Mouse (Mus musculus) cerebellum, postnatal 4 days (tissue): ENCODE measurements around the gene Lamtor3.
A peak's percentile ranks its signal among the peaks of the same experiment; 100 is the strongest.
"Not testable (repeated sequence)": the region's sequence is repeated elsewhere in the genome, so short reads cannot be mapped to it uniquely, and the experiment has no call there.

Experiments used
- DNase-seq, 2 experiments: peaks; one replicate each; pipeline ENCODE4 v3.0.0; 2022; ENCODE audit warnings: low spot score in 2 of 2, mixed read lengths in 1 of 2

The Lamtor3 gene

DNA sequence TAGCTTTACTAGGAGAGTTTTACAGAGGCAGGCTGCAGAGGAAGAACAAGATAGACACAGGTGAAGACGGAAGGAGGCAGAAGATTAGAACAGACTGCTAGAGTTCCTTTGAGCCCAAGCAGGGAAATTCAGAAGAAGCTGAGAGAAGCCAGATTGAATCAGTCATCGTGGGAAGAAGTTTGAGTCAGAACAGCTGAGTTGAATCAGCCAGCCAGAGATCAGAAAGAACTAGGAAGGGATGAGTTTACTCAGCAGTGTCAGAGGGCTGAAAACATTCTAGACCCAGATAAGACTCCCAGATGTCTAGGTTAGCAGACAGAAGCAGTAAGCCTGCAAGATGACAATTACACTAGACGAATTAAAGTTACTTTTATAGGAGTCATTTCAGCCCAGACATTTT is 15.7 kb downstream of the Lamtor3 start:
- DNase-seq, result no peak

DNA sequence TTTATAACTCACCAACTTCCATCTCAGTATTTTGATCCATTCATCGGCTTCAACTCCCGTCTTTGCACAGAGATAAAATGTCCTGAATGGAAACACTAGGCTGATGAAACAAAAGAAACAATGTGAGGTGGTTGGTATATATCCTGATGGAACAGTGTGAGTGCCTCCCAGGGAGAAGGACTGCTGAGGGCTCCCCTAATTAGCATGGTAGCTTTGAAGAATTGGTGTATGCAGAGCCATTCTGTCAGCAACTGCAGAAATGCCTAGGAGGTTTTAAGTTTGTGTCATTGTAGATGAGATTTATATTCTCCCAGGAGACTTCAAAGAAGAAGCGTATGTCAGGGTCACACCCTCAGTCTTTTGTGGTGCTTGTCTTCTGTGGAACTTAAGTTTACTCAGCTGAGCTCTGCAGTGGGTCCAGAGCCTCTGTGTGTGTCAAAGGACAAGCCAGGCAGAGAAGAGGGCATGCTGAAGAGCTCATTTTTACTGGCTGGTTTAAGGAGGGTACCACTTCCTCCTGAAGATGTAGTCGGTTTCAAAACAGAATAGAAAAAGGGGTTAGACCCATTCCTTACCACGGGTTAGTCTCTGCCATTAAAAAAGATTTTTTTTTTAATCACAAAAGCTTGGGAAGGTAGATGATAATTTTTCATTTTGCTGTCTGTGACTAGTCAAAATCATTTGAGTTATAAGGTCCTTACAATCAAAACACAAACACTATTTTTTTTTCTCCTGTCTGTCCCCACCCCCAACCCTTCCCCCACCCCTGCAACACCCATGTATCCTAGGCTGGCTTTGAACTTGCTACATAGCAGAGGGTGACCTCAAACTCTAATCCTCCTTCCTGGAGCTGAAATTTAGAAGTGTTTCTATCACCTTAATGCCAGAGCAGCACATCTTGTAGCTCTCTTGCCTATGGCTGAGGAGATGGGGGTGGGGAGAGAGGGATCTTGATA is 17.5 kb downstream of the Lamtor3 start:
- no peak for DNase-seq

DNA sequence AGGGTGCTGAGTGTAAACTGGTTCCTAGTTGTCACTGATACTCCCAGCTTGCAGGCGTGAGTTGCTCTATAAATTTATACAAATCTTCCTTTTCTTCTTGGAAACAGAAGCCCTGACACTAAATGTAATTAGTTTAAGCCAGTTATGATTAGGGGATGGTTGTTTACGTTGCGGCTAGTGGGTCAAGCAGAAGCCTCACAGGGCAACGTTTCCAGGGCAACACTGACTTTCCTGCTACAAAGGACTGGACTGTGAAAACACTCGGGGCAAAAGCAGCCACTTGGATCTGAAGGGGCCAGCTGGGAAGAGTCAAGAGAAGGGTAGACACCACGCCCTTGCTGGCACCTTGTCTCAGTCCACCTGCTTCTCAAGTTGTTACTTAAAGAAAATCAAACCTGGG is 18.2 kb downstream of the Lamtor3 start:
- no peak for DNase-seq

DNA sequence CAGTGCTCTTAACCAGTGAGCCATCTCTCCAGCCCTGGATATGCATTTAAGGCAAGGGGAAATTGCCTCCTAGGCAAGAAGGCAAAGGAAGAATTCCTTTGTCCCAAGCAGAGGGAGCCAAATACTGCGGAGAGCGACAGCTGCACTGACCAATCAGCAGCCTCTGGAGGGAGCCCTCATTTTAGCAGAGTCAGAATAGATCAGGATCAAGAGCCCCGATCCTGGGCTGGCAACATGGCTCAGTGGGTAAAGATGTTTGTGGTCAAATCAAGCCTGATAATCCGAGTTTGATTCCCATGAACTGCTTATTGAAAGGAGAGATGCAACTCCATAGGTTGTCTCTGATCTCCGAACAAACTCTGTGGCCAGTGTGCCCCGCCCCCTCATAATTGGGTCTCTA is 20.3 kb downstream of the Lamtor3 start:
- DNase-seq, result peak in 1 of 2 experiments; percentile 47

DNA sequence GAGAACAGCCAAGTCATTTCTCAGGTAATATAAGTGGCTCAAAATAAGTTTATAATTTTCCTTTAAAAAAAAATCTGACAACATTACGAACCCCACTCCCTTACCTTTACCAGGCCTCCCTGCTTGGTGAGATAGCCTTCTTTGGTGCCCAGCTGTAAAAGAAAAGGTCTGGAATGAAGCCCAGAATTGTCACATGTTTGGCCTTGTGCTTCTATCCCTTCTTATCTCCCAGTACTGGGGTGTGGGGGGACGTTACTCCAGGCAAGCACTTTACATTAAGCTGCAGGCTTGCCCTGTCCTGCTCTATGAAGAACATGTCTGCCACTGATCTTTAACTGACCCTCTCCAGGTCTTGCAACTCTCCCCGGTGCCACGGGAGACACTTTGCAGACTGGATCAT is 22.5 kb downstream of the Lamtor3 start:
- no peak for DNase-seq

DNA sequence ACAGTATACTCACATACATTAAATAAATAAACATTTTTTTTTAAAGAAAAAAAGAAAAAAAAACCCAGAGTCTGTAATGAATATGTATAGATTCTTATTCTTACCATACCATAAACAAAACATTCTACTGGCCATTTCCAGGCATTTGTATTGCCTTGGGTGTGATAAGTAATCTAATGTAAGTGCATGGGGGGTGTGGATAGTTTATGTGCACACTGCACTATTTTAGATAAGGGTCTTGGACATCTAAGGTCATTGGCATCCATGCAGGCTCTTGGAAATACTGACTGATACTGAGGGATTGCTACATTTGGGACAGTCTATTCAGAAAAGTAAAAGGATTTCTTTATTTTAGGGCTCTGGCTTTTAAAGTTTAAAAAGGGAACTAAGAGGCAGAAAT is 23.2 kb downstream of the Lamtor3 start:
- no peak for DNase-seq

DNA sequence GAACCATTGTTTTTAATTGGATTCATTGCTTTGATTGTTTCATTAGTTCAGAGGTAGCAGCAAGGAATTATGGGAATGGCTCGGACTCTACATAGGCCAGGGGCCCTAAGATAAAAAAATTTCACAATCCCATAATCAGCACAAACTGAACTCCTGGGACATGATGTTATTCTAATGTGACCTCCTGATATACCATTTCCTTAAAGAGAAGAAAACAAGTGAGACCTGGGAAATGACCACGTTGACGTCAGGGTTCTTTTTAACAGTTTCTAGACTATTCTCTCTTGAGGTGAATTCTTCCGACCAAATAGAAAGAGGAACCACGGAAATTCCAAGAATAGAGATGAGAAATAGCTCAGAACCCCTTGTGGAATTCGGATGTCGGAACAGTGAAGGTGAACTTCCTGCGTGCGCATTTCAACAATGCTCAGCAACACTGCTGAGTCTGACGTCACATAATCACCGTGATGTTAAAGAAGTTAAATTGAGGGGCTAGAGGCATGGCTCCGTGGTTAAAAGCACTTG is 23.9 kb downstream of the Lamtor3 start:
- no peak for DNase-seq

DNA sequence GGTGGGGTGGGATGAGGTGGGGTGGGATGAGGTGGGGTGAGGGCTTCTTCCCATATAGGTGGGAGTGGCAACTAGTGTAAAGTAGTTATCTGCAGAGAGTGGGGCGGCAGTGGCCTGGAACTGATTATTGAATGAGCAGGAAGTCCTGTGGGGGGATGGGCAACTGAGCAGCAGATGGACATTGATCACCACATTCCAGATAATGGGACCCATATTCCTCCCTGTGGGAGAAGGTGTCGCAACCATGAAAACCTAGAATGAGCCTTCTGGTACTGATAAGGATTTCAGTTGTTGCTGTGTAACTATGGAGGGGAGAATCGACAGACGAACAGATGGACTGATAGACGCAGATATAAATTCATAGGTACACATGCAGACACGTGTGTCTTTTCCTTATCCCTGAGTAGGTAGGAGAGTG is 25.4 kb downstream of the Lamtor3 start:
- DNase-seq, result no peak

DNA sequence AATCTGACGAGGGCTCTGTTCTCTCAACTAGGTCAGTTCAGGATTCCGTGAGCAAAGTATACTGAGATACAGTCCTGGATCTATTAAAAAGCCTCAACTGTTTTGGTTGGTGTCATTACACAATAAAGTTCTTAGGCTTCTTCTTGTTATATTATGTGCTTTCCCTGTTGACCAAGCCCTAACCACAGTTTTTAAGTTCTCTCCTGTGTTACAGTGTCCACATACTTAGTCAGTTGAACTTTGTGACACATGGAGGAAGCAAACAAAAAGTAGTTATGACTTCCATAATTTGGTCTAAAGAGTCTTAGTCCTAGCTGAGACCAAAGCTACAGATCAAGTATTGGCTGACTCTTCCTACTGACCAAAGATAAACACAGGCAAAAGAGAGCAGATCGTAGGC is 28.5 kb downstream of the Lamtor3 start:
- DNase-seq, result no peak

DNA sequence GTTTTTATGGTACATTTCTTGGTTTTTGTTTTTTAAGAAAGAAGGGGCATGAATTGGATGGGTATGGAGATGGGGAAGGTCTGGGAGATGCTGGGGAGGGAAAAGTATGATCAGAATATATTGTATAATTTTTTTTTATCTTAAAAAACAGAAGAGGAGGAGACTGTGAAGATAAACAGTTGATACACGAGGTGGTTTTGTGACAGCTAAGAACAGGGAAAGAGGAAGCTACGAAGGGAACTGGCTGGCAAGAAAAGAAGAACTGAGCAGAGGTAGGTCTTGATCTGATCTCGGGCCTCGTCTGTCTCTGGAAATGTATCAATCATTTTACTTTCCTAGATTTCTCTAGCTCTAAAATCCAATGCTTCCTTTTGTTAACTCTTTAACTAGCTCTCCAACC is 29.2 kb downstream of the Lamtor3 start:
- DNase-seq, result no peak

DNA sequence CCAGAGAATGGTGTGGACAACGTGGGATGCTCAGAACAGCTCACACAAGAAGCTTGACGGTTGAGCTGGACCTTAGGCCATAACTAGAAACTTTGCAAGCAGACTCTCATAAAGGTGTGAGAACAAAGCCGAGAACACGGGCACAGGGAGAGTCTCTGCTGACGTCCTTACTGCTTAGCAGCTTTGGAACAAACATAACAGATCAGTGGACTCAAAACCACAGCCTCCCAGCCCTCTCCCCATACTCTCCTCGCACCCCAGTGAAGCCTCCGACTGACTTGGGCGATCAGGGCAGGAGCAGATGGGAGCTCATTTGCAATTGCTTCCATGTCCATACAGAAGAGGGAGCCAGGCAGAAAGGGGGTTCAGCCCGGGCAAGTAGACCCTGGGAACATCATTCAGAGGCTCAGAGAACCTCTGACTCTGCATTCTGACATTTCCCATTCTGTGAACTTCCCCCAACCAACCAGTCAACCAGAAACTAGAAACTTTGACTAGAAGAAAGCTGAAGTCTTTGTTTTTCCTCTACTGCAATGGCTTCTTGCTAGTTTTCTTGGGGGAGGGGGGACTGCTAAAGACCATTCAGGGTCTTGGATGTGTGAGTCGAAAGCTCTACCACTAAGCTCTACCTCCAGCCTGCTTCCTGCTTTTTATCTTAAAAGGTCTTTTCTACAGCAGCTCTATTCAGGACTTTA is 32.0 kb downstream of the Lamtor3 start:
- no peak for DNase-seq

DNA sequence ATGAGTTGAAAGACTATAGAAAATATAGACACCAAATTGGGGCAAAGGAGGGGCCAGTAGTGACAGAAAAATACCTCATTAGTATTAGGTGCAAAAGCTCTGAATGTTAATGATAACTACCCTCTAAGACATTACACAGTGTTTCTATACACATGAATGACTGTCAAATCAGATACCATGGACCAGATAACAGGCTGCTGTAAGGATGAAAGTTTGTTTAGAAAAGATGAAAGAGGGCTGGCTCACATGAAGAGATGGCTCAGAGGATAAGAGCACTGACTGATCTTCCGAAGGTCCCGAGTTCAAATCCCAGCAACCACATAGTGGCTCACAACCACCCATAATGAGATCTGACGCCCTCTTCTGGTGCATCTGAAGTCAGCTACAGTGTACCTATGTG is 33.0 kb downstream of the Lamtor3 start:
- DNase-seq, result not testable (repeated sequence)

DNA sequence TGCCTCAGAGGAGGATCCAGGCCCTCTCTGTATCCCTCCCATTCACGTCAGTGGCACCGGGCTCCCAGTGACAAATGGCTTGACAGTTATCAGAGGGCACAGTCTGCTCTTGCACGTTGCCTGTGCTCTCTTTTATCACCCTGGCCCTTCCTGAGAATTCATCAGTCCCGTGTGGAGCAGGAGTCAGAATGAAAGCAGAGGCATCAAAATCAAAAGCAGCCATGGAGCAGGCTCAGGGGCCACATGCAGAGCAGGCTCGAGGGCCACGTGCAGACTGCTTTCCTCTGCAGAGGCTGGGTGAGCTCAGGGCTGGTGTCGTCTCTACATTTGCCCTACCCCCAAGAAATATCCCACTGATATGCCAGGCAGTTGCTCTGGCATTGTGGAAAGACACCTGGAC is 33.5 kb downstream of the Lamtor3 start:
- no peak for DNase-seq

DNA sequence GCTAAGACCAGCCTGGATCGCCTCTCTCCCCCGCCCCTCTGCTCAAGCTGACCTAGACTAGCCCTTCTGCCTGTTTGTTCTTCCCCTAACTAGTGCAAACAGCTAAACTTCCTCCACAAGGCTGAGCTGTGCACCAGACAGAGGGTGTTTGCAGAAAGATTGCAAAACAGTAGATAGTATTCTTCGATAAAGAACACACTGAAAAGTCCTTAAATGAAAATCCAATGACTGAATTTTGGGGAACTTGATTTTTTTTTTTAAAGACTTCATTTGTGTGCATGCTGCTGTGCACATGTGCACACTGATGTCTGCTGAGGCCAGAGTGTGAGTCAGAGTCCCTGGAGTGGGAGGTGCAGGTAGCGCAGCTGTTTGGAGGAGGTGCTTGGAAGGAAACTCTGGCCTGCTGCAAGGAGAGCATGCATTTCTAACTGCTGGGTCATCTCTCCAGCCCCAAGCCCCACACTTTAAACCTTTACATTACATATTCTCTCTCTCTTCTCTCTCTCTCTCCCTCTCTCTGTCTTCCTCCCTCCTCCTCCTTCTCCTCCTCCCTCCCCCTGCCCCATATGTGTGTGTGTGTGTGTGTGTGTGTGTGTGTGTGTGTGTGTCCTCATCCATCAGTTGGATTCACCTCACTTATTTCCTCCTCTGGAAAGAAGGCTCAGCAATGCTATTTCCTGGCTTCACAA is 34.1 kb downstream of the Lamtor3 start:
- DNase-seq, result no peak

DNA sequence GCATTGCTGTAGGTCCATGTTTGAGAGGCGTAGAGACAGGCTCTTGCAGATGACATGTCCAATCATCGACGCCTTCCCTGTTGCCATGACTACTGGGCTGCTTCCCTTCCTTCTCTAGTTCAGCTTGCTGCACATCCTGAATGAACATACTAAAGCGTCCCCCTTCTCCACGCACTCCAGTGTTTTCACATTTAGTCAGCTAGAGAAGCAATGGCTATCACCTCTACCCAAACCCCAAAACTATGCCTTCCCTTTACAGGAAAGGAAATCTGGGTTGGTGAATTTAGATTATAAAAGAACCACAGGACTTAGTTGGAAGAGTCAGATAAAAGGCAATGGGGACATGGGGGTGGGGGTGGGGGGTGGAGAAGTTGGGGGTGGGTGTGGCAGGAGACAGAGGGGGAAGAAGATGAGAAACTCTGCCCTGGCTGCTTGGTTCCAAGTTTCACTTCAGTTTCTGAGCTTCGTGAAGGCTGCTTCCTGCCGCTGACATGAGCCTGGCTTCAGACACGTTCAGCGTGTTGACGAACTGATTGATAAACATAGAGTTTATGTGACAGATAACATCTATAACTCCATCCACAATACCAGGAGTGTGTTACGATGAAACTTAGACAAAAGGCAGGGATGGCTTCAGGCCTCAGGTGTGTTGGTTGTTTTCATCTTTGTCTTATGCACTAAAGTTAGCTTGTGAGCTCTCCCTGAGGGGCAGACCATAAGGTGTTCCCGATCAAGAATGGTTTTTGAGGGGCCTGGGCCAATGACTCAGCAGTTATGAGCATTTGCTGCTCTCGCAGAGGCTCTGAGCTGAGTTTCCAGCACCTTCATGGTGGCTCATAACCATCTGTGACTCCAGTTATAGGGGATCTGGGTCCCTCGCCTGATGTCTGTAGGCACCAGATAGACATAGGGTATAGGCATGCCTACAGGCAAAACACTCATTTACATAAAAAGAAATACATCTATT is 34.9 kb downstream of the Lamtor3 start:
- peak in 1 of 2 experiments; percentile 44 for DNase-seq

DNA sequence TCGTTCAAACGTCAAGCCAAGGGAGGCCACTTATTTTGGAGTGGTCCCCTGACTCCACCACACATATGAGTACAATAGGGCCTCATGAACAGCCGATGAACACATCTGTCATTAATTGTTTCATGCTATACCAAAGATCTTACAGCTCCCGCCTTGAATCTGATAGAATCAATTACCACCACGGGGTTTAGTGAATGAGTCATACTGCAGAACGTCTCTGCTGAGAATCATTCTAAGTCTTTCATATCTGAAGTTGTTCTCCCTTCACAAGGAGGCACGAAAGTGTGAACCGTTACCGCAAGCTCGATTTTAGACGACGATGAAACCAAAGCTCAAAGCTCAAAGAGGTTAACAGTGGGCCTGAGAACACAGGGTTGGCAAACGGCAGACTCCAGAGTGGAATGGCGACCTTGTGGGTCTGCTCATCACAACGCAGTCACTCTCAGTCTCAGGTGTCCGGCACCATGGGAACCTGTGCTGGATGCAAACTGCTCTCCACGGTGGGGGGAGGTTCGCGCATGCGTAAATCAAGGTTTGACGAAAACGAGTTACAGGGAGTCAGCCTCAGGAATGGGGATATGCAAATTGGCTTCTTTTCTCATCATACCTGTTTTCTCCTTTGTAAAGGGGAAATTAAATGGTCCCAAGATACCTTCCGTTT is 36.1 kb downstream of the Lamtor3 start:
- DNase-seq, result no peak

DNA sequence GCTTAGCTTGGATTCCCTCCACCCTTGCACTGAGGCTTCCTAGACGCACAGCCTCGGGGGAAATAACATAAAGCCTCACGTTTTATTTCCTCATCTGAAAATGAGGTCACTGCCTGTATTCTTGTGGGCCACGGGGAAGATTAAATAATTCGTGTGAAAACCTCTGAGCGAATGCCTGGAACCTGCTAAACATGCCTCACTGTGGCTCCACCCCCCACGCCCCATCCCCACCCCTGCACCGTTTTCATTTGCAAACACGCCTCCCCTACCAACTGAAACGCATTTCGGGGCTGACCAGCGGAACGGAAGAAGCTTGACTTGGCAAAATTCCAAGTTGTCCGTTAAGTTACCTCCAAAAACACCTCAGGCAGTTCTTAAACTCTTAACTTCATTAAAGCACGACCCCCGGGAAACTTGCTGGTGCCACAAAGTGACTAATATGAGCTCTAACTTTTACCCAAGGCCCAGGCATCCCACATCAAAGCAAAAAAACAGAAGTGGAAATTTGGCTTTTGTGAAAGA is 37.3 kb downstream of the Lamtor3 start:
- no peak for DNase-seq

DNA sequence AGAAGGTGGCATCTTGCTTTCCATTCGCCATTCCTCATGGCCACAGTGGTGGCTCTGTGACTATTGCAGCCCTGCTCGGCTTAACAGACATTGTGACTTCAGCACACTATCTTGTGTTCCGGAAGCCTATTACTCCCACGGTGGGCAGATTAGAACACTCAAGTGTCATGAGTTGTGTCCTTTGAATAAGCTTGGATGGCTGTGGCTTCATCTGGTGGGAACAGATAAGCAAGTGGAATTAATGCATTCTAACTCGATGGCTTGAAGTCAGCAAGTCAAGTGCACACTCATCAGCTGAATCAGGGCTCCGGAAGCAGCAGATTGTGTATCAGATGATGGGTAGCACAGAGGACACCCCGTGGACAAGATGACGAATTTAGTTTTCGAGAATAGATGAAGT is 39.6 kb downstream of the Lamtor3 start:
- no peak for DNase-seq

DNA sequence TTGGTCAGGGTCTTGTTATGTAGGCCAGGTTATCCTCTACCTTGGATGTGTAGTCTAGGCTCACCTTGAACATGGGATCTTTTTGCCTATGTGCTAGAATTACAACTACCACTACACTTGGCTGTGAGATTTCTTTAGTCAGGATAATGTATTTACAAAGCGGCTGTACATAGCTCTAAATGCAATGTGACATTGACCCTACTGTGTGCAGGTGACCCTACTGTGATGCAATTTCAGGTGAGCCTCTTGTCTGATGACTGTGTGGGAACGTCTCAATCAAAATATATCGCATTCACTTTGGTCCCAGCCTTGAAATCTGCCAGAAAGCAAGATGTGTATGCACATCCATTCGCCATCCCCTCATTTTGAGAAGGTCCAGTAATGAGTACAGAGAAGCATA is 40.0 kb downstream of the Lamtor3 start:
- DNase-seq, result no peak

DNA sequence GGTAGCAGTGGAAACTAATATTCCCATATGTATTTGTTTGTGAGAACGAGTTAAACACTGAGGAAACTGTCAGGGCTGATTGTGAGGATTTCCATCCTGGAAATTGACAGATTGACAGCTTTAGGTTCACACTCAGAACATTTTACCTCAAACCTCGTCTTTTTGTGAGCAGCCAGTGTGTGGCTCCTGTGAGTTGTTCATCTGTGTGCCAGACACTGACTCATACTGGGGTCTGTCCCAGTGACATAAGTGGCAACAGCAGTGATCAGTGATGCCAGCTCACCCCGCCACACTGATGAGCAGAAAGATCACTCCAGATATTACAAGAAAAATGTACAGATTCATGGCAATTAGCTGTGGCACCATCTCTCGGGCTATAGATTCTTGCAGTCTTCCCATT is 41.1 kb downstream of the Lamtor3 start:
- DNase-seq, result no peak
